Mouse (Mus musculus): ENCODE data around the gene Dhrs3. TPM values are rescaled to one million over a fixed set of nuclear protein-coding genes. Genes with fewer than 3 reads are reported as not detected.
A peak's percentile ranks its signal among the peaks of the same experiment; 100 is the strongest.

Dhrs3 gene
- 10 to 100 TPM; 33.8 to 48.2 TPM for total RNA-seq (2021)
- long read RNA-seq, experiment 1, transcript Dhrs3-206 (6 exons, 2,337 nt): major isoform, 14 of 22 reads
- long read RNA-seq, experiment 1, partial matches to known transcripts: 5 of 22 reads
- long read RNA-seq, experiment 1, other reads (novel, unspliced or antisense): 1 of 22 reads
- long read RNA-seq, experiment 2, transcript Dhrs3-206 (6 exons, 2,337 nt): major isoform, 11 of 17 reads
- long read RNA-seq, experiment 2, partial matches to known transcripts: 5 of 17 reads
- long read RNA-seq, experiment 2, other reads (novel, unspliced or antisense): 1 of 17 reads

DNA sequence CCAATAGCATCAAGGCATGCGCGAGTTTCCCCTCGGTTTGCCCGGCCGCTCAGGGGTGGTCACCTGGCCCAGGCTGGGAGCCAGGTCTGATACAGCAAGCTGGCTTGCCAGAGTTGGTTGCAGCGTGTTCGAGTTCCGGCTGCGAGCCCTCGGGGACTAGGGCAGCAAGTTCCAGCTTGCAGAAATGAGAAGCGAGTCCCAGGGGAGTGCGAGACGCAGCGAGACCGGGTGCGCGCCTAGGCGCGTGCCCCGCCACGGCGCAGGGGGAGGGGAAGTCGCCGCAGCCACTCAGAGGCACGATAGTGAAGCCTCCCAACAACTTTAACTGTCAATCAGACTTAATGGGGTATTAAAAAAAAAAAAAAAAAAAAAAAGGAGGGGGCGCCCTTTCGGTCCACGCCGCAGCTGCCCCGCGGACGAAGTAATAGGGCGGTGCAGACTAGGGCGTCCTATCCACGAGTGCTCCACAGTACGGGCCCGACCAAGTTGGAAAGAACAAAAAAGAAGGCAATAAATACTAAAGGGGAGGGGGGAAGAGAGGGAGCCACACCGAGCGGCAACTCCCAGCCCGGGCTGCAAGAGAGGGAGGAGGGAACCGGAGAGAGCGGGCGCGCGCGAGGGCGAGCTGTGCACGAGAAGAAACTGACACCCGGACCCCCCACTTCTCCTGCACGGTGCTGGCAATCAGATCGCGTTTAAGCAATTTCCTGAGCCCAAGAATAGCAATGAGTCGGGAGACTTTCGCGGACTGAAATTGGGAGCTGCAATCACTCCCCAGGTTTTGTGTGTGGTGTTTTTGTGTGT is at the start of gene Dhrs3:
TSS of gene Dhrs3 (plus strand) at position 695 of the 804 bp plus-strand sequence.
- intact Hi-C loops (cut with DNase I; ENCODE audit: low total_unique reads): loop anchor here (10.0 kb wide), 1 partner anchor 162 kb away; no protein-coding TSS in a partner anchor
- peak; percentile 90 for DNase-seq

DNA sequence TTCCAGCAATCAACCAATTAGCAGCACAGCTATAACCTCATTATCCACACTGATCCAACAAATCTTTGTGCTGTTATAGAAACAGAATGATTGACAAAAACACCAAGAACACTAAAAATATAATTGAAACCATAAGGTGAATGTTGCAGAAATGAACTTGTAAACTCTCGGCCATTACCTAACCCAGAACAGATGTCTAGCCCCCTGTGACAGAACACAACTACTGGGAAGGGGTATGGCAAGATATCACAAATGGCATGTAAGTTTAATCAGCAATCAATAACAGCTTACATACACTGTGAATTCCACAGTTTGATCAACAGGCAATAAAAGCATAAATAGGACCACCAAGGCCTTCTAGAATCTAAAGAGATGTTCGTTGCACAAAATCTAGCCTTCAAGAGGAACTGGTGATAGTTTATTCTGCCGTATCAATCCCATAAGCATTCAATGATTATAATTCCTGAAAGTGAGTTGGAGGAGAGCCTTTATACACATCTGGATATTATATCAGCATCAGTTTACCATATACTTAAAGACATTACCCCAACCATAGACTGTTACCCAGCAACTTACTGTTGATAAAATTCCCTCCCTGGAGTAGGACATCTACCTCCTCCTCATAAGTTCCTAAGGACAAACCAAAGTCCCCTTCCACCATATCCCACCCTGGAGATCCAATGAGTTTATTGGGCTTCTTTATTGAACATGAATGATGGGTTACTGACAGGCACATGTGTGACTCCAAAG is 30.7 kb upstream of the Dhrs3 start:
- intact Hi-C loops (cut with DNase I; ENCODE audit: low total_unique reads): no loop called here
- no peak for DNase-seq

GRCm38 (mm10) chr4:144867926-144868325 is 24.7 kb upstream of the Dhrs3 start:
- intact Hi-C loops (cut with DNase I; ENCODE audit: low total_unique reads): no loop called here
- no peak for DNase-seq

- DNase-seq: no peak
- intact Hi-C loops (cut with DNase I; ENCODE audit: low total_unique reads): no loop called here
Observed at GRCm38 (mm10) chr4:144868584-144868983, 24.0 kb upstream of the Dhrs3 start.

DNA sequence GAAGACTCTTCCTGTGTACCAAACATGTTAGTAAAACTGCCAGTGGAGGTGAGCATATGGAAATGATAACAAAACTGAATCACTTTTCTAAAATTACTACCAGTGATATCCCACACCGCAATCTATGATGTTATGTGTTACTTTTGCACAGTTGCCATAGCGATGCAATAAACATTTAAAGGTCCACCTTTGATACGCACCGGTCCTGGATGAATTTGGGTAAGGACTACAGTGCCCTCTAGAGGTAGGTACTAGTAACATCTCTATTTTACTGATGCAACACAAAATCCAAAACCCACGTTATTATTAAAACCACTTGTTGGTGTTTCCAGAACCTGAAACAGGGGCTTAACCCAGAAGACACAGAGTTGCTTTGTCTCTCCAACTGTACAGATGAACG is 19.7 kb upstream of the Dhrs3 start:
- DNase-seq: no peak
- intact Hi-C loops (cut with DNase I; ENCODE audit: low total_unique reads): no loop called here

DNA sequence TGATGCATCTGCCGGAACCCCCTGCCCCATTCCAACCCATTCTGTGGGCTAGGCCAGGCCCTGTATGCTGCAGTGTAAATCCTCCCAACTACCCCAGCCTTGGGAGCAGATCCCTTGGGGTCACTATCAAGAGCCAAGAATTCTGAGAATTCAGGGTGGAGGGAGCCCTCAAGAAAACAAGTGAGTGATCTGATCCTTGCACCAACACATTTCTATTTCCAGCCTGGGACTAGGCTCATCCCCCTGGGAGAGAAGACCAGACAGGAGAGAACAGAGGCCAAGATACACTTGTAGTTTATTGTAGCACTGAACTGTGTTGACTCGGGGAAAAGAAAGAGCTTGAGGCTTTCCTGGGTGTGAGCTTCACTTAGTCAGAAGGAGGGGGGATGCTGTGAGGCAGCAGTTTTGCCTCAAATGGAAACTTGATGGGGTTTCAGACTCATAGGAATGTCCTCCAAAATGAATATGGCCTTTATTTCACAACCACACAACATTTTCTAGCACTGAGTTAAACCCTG is 17.0 kb upstream of the Dhrs3 start:
- intact Hi-C loops (cut with DNase I; ENCODE audit: low total_unique reads): no loop called here
- DNase-seq: no peak

- no peak for DNase-seq
- intact Hi-C loops (cut with DNase I; ENCODE audit: low total_unique reads): no loop called here
Observed at GRCm38 (mm10) chr4:144879549-144879948, 13.1 kb upstream of the Dhrs3 start.

GRCm38 (mm10) chr4:144881376-144881775 is 11.3 kb upstream of the Dhrs3 start:
- intact Hi-C loops (cut with DNase I; ENCODE audit: low total_unique reads): loop anchor here (10.0 kb wide), 1 partner anchor 413 kb away; no protein-coding TSS in a partner anchor
- no peak for DNase-seq

DNA sequence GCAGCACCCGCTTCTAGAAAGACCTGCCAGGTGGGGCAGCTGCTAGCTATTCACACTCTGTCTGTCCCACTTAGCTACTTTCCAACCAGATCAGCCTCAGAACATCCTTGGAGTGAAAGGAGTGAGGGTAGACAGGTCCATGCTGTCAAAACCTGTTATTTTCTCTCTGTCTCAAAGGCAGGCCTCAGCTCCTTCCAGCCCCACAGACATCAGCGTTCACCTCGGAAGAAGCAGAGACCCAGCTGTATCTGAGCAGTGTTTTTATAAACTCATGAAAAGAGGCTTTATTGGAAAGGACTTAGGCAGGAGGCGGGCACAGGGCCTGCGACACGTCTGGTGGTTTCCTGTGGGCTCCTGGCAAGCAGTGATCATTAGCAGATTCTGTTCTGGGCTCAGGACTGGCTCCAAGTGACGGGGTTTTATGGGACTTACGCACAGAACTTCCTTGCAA is 9.7 kb upstream of the Dhrs3 start:
- intact Hi-C loops (cut with DNase I; ENCODE audit: low total_unique reads): loop anchor here (10.0 kb wide), 1 partner anchor 412 kb away; no protein-coding TSS in a partner anchor
- no peak for DNase-seq

- no peak for DNase-seq
- intact Hi-C loops (cut with DNase I; ENCODE audit: low total_unique reads): loop anchor here (10.0 kb wide), 1 partner anchor 408 kb away; no protein-coding TSS in a partner anchor
Observed at GRCm38 (mm10) chr4:144886460-144886859, 6.2 kb upstream of the Dhrs3 start.

DNA sequence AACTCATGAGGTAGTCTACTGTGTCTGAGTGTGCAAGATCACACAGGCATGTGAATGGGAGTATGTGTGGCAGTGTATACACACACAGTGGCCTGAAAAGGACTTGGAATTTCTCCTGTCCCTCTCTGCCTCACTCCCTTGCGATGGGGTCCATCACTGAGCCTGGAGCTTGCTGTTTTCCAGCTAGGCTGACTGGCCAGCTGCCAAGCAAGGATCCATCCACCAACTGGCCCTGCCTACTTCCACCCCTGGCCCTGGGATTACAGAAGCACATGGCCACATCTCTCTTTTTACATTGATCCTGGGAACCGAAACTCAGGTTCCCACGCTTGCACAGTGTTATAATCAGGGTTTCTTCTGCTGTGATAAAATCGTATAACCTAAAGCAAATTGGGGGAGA is 3.9 kb upstream of the Dhrs3 start:
- intact Hi-C loops (cut with DNase I; ENCODE audit: low total_unique reads): loop anchor here (10.0 kb wide), 1 partner anchor 406 kb away; no protein-coding TSS in a partner anchor
- DNase-seq: no peak

GRCm38 (mm10) chr4:144889505-144890301 is 2.9 kb upstream of the Dhrs3 start:
- DNase-seq: no peak
- intact Hi-C loops (cut with DNase I; ENCODE audit: low total_unique reads): loop anchor here (10.0 kb wide), 2 partner anchors 165 to 405 kb away; no protein-coding TSS in a partner anchor

GRCm38 (mm10) chr4:144890690-144891120 is 1.9 kb upstream of the Dhrs3 start:
- peak; percentile 45 for DNase-seq
- intact Hi-C loops (cut with DNase I; ENCODE audit: low total_unique reads): loop anchor here (10.0 kb wide), 1 partner anchor 164 kb away; no protein-coding TSS in a partner anchor

DNA sequence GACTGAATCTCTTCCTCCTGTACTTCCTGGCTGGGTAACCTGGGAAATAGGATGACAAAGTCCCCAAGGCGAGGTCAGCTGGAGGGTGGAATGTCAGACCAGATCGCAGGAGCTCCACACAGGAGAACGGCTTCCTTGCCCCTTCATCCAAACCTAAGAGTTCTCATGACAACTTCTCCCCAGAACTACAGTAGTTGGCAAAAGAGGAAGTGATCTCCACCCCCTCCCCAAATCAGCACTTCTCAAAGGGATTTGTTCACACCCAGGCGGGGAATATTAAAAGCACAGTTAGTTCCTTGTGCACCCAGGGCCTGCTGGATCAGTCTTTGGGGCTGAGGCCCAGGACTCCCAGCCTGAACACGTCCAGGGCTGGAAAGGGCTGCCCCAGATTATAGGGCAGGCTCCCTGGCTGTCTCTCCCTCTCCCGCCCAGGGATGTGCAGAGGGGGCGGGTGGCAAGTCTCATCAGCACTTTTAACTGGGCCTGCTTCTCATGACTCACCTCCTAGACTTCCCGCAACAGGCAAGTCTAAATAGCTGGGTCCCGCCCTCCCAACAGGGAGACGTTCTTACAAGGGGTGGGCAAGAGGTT is 1.4 kb upstream of the Dhrs3 start:
- peak; percentile 64 for DNase-seq

DNA sequence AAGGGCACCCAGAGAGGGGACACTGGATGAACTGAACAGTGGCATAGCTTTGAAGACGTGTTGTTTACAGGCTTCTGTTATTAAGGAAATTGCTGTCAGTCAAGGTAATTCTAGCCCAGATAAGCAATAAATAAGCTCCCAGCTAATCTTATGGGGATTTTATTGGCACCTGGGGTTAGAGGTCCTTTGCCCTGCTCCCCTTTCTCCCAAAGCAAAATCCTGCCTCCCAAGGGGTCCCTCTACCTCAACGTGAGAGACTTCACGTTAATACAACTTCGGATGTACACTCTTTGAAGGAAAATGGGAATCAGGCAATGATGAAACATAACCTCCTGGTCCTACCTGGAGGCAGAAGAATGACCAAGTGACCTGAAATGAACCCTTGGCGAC is 889 bp upstream of the Dhrs3 start:
- DNase-seq: no peak
- intact Hi-C loops (cut with DNase I; ENCODE audit: low total_unique reads): loop anchor here (10.0 kb wide), 1 partner anchor 163 kb away; no protein-coding TSS in a partner anchor

More for the DNA sequence above, 1.4 kb upstream of the Dhrs3 start:
- intact Hi-C loops (cut with DNase I; ENCODE audit: low total_unique reads): loop anchor here (10.0 kb wide), 1 partner anchor 164 kb away; no protein-coding TSS in a partner anchor

- intact Hi-C loops (cut with DNase I; ENCODE audit: low total_unique reads): loop anchor here (10.0 kb wide), 1 partner anchor 162 kb away; no protein-coding TSS in a partner anchor
Observed at GRCm38 (mm10) chr4:144892937-144893272, 278 bp downstream of the Dhrs3 start.

GRCm38 (mm10) chr4:144893561-144894486 is 1.2 kb downstream of the Dhrs3 start:
- DNase-seq: peak; percentile 42
- intact Hi-C loops (cut with DNase I; ENCODE audit: low total_unique reads): loop anchor here (10.0 kb wide), 1 partner anchor 161 kb away; no protein-coding TSS in a partner anchor

More at GRCm38 (mm10) chr4:144892937-144893272, 278 bp downstream of the Dhrs3 start:
- no peak for DNase-seq
